Mouse (Mus musculus): ENCODE measurements around the gene Agpat2. TPM values are rescaled to one million over a fixed set of nuclear protein-coding genes. Genes with fewer than 3 reads are reported as not detected.
A peak's percentile ranks its signal among the peaks of the same experiment; 100 is the strongest.

Gene Agpat2
- total and polyA plus RNA-seq, 3 experiments, result 22.3 to 42.4 TPM; not detected in 1

GRCm38 (mm10) chr2:26633953-26634530, 29.8 kb upstream of the Agpat2 start:
- H3K79me2 ChIP-seq (ENCODE audit: control insufficient read depth, insufficient read depth, low read length, poor library complexity), result peaks cover 14% of the 10 kb centered on the region
- no peak overlapping the region for H3K27ac ChIP-seq (ENCODE audit: control insufficient read depth, low read depth, low read length)
- H3K36me3 ChIP-seq (ENCODE audit: control insufficient read depth in 1 of 2, insufficient read depth in 2 of 2, low read length in 2 of 2), result peaks cover 14 to 17% of the 10 kb centered on the region in 2 experiments
- peak; percentile 65 for DNase-seq (ENCODE audit: low read depth, low spot score)
- no peaks in the 10 kb centered on the region for H3K9me3 ChIP-seq (replicated peaks; ENCODE audit: insufficient read depth, low read length)
- peak; percentile 72 for TF ChIP-seq POLR2AphosphoS5 (IDR thresholded peaks at IDR 0.05; ENCODE audit: borderline replicate concordance, low read depth, low read length)
- TF ChIP-seq GABPA (IDR thresholded peaks at IDR 0.05; ENCODE audit: low read depth, low read length), result no peak
- peak; percentile 10; the same call in 1 of the 2 replicates for TF ChIP-seq ZMIZ1 (IDR thresholded peaks at IDR 0.05; ENCODE audit: low read depth, low read length)
- TF ChIP-seq POLR2AphosphoS2 (IDR thresholded peaks at IDR 0.05; ENCODE audit: low read length), result peak; percentile 46; the same call in 1 of the 2 replicates
- peak in 1 of 2 experiments; percentile 16; a peak in 2 of 4 replicates for TF ChIP-seq POLR2A (IDR thresholded peaks at IDR 0.05; ENCODE audit: control insufficient read depth in 1 of 2, insufficient read depth in 1 of 2, low read depth in 1 of 2, low read length in 2 of 2, poor library complexity in 1 of 2)
- no peaks in the 10 kb centered on the region for H3K27me3 ChIP-seq (ENCODE audit: control insufficient read depth in 1 of 2, insufficient read depth in 2 of 2, low read length in 2 of 2)
- no peak overlapping the region for H3K9ac ChIP-seq (ENCODE audit: control insufficient read depth, low read depth, low read length, poor library complexity, severe bottlenecking)
- peaks cover 0 to 11% of the 10 kb centered on the region in 2 experiments; a peak in 2 of 4 replicates for H3K4me1 ChIP-seq (ENCODE audit: control insufficient read depth in 1 of 2, insufficient read depth in 2 of 2, low read length in 2 of 2)
- no peak overlapping the region for H3K4me3 ChIP-seq (ENCODE audit: control insufficient read depth in 1 of 2, insufficient read depth in 1 of 2, low read depth in 2 of 2, low read length in 2 of 2)

DNA sequence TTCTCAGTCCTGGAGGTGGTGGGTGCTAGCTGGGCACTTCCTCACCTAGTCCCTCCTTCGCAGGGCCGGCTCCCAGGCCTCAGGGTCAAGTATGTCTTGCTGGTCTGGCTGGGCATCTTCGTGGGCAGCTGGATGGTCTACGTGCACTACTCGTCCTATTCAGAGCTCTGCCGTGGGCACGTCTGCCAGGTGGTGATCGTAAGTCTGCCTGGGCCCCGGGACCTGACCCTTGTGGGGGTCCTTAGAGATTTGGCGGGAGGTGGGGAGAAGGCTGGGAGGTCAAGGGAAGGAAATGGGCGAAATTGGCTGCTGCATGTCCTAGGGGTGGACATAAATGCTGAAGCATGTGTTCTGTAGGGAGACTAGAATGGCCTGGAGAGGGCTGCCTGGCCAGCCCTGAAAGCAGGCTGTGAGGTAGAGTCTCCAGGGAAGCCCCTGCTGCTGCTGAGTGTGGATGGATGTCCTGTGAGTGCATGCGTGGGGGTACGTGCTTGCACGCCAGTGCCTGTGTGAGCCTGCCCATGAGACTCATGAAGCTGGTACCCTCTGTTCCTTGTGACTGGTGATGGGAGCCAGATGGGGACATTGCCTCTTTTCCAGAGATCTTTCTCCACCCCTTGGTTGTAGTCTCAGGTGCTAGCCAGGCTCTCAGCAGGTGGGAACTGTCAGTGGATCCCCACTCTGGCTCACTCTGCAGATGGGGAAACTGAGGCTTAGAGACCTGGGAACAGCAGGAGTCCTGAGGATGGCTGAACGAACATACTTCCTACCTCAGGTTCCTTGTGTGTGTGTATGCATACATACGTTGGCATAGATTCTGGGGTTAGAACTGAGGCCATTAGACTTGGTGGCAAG, 28.6 kb upstream of the Agpat2 start:
- peaks cover 0 to 2% of the 10 kb centered on the region in 2 experiments; a peak in 2 of 4 replicates for H3K4me1 ChIP-seq (ENCODE audit: control insufficient read depth in 1 of 2, insufficient read depth in 2 of 2, low read length in 2 of 2)
- H3K36me3 ChIP-seq (ENCODE audit: control insufficient read depth in 1 of 2, insufficient read depth in 2 of 2, low read length in 2 of 2), result peaks cover 4 to 6% of the 10 kb centered on the region in 2 experiments; a peak in 3 of 4 replicates
- TF ChIP-seq UBTF (IDR thresholded peaks at IDR 0.05; ENCODE audit: borderline replicate concordance, insufficient read depth, low read depth, low read length) (no peak), HCFC1 (IDR thresholded peaks at IDR 0.05; ENCODE audit: low read depth, low read length) (no peak), TCF12 (IDR thresholded peaks at IDR 0.05; ENCODE audit: low read depth, low read length) (no peak), KAT2A (conservative IDR thresholded peaks at IDR 0.05; ENCODE audit: low read depth, low read length) (no peak), GATA1 (IDR thresholded peaks at IDR 0.05; ENCODE audit: low read depth, low read length) (no peak), USF2 (IDR thresholded peaks at IDR 0.05; ENCODE audit: borderline replicate concordance in 1 of 2, insufficient read depth in 1 of 2, low read depth in 1 of 2, low read length in 2 of 2) (no peak), NELFE (IDR thresholded peaks at IDR 0.05; ENCODE audit: low read depth, low read length) (no peak), MYB (IDR thresholded peaks at IDR 0.05; ENCODE audit: low read depth, low read length) (no peak), MYC (IDR thresholded peaks at IDR 0.05; ENCODE audit: low read depth, low read length) (no peak), POLR2AphosphoS2 (IDR thresholded peaks at IDR 0.05; ENCODE audit: low read length) (no peak), POLR2AphosphoS5 (IDR thresholded peaks at IDR 0.05; ENCODE audit: borderline replicate concordance, low read depth, low read length) (no peak), SMC3 (IDR thresholded peaks at IDR 0.05; ENCODE audit: low read depth, low read length) (no peak), MEF2A (IDR thresholded peaks at IDR 0.05; ENCODE audit: extremely low read depth, insufficient replicate concordance, low read depth, low read length, poor library complexity, severe bottlenecking) (no peak)
- no peak overlapping the region for H3K27ac ChIP-seq (ENCODE audit: control insufficient read depth, low read depth, low read length)
- H3K27me3 ChIP-seq (ENCODE audit: control insufficient read depth in 1 of 2, insufficient read depth in 2 of 2, low read length in 2 of 2), result no peaks in the 10 kb centered on the region
- peaks cover 1% of the 10 kb centered on the region; the same call in 1 of the 2 replicates for H3K79me2 ChIP-seq (ENCODE audit: control insufficient read depth, insufficient read depth, low read length, poor library complexity)
- H3K9me3 ChIP-seq (replicated peaks; ENCODE audit: insufficient read depth, low read length), result no peaks in the 10 kb centered on the region
- no peak overlapping the region for H3K9ac ChIP-seq (ENCODE audit: control insufficient read depth, low read depth, low read length, poor library complexity, severe bottlenecking)
- DNase-seq (ENCODE audit: low read depth, low spot score), result peak; percentile 25
- H3K4me3 ChIP-seq (ENCODE audit: control insufficient read depth in 1 of 2, insufficient read depth in 1 of 2, low read depth in 2 of 2, low read length in 2 of 2), result no peak overlapping the region

Data from MEL (cell line).